Mouse (Mus musculus) thymus, postnatal 0 days (tissue): ENCODE results near the gene Atp6v0c. TPM values are rescaled to one million over a fixed set of nuclear protein-coding genes. Genes with fewer than 3 reads are reported as not detected.

ENCODE experiments used
- DNase-seq: peaks from one replicate; pipeline ENCODE4 v3.0.0-alpha.2; 2015; ENCODE audit warnings: low spot score
- polyA plus RNA-seq: library from polyadenylated mRNA; unstranded; fragments of >200 nt; fragmentation: Nextera tagmentation; extraction: Ambion mirVana; gene quantifications from 2 replicates; pipeline ENCODE4 v1.2.1, GENCODE M21; 2015

Atp6v0c gene
- polyA plus RNA-seq, 1 experiment from 2014 or later: 506 TPM

DNA sequence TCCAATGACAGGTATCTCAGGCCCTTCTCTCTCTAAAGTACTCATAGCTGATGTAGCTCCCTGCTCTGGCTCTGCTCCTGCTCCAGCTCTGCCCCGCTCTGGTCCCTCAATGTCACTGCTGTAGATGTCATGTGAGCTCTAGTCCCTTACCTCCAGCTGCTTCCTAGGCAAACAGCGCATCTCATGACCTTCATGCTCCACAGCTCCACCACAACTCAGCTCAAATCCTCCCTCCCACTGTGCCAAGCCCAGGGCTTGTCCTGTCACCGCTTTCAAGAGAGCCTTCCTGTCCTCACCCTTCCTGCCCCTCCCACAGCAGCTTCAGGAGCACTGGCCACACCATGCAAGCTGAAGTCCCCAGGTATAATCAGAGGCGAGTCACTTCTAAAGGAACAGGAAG, 30.2 kb upstream of the Atp6v0c start:
- DNase-seq: no peak

DNA sequence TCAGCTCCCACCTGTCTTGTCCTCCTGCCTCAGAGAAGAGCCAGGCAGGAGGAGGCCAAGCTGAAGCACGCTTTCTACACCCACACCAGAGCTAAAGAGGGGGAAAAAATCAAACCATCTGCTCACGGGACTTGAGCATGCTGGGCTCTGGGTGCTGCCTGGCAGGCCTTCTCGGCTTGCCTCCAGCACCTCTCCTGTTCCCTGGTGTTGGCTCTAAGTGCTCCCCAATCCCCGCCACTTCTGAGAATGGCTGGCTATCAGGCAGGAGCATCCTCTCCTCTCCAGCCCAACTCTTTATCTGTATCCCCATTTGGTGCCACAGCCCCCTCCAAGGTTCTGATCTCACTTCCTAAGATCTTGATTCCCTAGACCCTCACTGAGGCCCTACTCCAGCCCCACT, 29.8 kb upstream of the Atp6v0c start:
- DNase-seq: no peak

GRCm38 (mm10) chr17:24197032-24197824, 27.7 kb upstream of the Atp6v0c start:
- no peak for DNase-seq

- DNase-seq: no peak
These were observed 25.8 kb upstream of the Atp6v0c start for GRCm38 (mm10) chr17:24195349-24195748.

DNA sequence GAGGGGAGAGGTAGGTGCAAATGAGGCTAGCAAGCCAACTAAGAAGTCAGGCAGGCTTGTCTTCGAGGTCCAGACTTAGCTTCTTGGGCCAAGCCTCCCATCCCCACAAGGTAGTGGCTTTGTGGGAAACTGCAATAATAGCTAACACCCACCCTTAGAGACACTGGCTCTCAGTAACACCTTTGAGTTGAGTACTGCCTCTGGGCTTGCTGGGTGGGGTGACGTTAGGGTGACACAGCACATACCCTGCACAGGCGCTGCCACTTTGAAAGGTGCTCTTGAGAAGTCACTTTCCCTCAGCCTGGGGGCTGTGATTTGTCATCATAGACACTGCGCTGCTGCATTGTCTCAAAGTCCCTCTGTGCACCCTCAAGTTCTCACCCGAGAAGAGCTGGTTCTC, 24.3 kb upstream of the Atp6v0c start:
- no peak for DNase-seq

DNA sequence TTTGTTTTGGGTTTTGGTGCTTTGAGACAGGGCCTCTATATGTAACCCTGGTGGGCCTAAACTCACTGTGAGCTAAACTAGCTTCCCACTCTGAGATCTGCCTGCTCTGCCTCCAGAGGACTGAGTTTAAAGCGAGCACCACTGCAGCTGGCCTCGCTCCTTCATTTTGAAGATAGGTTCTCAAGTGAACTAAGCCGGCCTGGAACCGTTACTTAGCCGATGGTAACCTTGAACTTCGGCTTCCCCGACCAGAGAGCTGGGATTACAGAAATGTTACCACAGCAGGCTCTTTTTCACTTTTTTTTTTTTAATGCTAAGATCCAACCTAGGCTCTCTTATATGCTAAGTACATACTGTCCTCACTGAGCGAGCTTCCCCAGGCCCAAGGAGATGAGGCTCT, 23.8 kb upstream of the Atp6v0c start:
- DNase-seq: no peak

DNA sequence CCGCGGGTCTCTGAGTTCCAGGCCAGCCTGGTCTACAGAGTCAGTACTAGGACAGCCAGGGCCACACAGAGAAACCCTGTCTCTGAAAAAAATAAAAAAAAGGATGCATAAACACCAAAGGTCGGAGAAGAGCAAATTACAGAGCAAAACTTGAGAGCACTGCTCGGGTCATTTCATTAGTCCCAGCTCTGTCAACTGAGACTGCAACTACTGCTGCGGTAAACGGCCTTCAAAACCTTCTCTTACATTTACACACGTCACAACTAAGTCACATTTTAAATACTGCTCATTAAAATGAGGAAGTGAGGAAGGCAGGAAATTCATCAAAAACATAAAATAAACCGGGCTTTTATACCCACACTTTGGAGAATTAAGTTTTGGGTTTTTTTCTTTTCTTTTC, 23.3 kb upstream of the Atp6v0c start:
- no peak for DNase-seq

DNA sequence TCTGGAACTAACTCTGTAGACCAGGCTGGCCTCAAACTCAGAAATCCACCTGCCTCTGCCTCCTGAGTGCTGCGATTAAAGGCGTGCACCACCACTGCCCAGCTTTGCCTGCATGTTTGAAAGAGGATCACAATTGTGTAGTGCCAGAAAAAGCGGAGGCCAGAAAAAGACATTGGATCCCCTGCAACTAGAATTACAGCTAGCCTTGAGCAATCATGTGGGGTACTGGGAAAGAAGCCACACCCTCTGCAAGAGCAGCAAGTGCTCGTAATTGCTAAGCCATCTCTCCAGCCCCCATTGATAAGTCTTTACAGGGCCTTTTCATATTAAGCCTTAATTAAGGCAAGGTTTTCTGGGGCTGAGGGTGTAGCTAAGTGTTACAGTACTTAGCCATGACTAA, 22.0 kb upstream of the Atp6v0c start:
- DNase-seq: no peak

DNA sequence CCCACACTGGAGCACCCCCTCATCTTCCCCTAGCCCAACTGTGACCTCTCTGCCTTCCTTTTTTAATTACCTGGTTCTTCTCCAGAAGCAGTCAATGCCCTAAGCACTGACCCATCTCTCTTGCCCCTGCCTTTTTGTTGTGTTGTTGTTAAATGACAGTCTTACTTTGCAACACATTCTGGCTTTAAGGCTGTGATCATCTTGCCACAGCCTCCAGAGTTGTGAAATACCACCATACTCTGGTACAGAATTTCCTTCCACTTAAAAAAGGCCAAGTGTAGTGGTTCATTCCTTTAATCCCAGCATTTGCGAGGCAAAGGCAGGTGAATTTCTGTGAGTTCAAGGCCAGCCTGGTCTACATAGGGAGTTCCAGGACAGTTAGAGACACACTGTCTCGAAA, 21.4 kb upstream of the Atp6v0c start:
- DNase-seq: no peak

DNA sequence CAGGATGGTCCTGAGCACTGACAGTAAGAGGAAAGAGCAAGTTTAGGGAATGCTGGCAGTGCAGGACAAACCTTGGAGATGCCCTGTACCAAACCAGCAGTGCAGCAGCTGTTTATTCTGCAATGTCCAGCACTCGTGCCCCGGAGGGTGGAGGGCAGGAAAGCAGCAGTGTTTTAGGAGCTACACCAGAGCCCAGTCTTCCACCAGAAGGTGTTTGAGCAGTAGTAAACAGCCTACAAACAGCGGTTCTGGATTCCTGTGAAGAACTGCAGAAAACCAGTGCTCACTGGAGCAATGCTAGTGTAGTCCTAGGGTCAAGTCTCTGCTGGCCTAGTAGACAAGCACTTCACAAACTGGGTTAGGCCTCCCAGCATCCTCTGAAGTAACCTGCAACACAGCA, 4.8 kb upstream of the Atp6v0c start:
- DNase-seq: no peak

DNA sequence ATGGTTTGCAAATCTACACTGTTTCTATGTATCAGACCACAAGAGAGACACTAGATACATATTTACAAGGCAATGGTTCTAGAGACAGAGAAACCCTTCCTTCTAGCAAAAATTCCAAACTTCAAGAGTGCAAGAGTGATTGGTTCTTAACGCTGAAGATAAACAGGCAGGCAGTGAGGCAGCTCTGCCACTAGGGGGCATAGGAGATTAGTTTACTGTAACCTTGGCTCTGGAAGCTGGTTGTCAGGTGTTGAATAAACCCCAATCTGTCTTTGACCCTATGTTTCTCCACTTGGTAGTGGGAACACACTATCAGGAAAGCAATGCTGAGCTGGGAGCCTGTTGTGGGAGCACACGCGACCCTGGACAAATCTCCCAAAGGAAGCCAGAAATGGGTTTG, 3.9 kb upstream of the Atp6v0c start:
- peak; percentile 81 for DNase-seq

DNA sequence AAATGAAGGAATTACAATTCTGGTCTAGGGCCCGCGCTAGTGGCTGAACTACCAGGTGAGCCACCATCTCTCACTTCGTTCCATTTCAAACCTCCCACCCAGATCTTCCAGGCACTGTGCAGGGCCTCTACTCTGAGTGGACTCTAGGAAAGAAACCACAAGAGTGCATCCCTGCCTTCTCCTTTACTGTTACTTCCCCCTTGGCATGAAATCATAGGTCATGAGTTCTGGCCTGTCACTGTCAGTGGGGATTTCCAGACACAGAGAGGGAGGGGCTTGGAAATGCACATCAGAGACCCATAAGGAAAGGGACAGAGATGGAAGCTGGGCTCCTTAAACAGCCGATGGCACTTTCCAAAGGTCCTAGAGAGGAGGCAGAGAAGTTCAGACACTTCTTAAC, 2.2 kb upstream of the Atp6v0c start:
- no peak for DNase-seq

DNA sequence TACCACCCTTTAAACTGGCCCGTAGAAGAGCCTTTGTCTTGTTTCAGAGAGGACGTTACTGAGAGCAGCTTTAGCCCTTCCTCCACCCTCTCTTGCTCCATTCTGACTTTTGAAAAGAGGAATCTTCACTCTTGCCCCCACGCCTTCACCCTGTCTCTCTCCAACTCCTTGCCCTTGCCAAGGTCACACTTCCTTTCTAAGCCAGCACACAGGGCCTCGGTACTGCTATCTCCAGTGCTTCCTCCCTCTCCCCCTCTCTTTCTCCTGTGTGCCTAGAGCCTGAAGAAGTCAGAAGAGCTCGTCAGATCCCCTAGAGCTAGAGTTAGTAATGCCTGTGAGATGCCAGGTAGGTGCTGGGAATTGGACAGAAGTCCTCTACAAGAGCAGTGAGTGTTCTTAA, 1.2 kb upstream of the Atp6v0c start:
- no peak for DNase-seq

GRCm38 (mm10) chr17:24170125-24170524, 623 bp upstream of the Atp6v0c start:
- DNase-seq: no peak

DNA sequence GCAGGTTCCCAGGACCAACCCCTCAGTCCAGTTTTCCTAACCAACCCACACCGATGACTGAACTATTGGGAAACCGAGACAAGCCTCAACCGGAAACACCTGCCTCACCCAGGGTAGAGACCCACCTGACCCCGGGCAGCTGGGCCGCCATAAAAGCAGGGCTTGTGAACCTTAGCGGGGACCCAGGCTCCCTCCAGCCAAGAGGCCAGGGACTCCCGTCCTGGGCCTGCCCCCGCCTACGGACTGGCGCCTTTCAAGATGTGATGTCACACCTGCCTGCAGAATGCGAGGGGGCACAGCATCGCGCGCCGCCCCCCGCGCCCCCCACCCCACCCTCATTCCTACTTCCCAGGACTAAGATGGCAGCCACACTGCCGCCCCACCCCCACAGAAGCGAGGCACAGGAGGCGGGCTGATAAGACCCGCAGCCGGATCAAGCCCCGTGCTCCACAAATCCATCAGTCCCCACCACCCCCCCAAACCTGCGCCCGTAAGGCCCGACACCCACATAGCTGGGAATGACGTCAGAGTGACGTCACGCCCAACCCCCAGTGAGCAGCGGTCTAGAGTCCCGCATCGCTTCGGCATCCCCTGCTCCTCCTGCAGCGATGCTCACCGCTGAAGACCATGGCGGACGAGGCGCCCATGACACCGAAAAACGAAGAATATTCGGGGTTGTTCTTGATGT, 768 bp downstream of the Atp6v0c start:
- DNase-seq: peak; percentile 82

DNA sequence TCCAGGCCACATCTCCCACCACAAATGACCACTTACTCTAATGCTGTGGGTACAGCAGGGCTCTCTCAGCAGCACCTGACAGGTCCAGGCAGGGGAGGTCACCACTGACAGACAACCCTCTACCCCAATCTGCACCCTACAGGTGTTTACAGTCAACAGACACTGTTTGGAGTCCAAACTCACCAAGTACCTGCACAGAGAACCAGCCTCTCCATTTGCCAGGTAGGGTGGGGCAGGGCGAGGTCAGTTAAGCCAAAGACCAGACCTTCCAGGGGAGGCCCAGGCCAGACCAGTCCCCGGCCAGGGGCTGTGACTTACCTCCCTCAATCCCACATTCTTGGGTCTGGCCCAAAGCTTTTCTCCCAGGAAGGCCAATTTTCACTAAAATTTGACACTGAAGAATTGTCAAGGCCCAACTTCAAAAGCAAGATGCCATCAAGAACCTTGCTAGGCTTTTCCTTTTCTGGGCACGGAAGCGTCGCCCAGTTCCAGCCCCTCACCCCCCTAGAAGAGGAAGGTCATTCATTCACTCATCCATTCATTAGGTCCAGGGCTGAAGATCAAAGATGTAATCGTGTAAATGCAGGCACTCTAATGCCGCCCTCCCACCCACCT, 1.5 kb downstream of the Atp6v0c start:
- no peak for DNase-seq

- DNase-seq: no peak
These were observed 2.4 kb downstream of the Atp6v0c start for GRCm38 (mm10) chr17:24167120-24167519.

- DNase-seq: no peak
These were observed 4.8 kb downstream of the Atp6v0c start for GRCm38 (mm10) chr17:24164566-24165259.

DNA sequence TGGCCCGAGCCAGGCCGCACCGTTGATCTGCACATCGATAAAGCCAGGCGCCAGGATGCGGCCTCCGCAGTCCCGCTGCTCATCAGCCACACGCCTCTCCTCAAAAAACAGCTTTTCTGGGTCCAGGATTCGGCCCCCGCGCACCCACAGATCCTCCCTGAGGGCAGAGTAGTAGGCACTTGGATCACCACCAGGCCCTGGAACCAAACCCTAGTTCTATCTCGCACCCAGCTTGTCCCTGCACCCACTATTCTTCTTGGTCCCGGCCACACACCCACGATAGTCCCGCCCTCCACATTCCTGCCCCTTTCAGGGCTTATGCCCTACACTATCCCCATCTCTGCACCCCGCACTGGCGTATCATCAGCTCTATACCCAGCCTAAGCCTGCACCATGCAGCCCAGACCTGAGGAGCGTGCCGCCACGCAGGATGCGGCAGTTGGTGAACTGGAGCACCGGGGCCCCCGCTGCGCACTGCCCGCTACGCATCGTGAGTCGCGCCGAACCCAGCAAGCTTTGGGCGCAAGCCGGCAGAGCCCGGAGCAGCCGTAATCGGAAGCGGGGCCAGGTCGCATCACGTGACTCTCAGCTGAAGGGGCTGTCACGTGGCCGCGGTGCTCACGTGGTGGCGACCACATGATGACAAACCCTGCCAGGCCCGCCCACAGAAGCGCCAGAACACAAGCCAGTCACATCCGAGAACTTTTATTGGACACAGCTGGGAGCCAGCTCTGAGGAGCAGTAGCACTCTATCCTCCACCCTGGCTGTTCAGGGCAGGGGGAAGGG, 6.1 kb downstream of the Atp6v0c start, which contains the start of gene Amdhd2:
TSS of gene Amdhd2 (minus strand) at position 591 of the 787 bp plus-strand sequence.
- DNase-seq: peak; percentile 95

GRCm38 (mm10) chr17:24162584-24163175, 6.8 kb downstream of the Atp6v0c start:
- DNase-seq: peak; percentile 17

DNA sequence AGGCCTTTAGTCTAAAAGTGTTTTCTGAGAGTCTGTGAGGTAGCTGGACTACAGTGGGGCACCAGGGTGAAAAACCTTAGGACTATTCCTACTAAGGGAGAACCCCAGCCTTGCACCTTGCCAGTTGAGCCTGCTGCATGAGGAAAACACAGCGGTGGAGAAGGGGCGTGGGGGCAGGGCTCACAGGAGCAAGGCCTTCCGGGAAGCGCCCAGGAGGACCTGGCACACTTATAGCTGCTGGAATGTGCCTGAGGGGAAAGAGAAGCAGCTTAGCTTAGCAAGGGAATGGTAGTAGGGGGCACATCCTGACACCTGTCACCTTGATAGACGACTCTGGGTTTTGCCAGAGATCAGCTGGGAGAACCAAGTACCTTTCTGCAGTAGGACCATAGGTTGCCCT, 8.0 kb downstream of the Atp6v0c start:
- DNase-seq: no peak
